Mouse (Mus musculus) kidney, embryonic 15.5 days (tissue): ENCODE measurements around the gene Sp6. TPM values are rescaled to one million over a fixed set of nuclear protein-coding genes. Genes with fewer than 3 reads are reported as not detected.

ENCODE experiments used
- ATAC-seq: fragments of 200-750 bp; cut with Nextera tagmentation; replicated peaks from 2 replicates; pipeline ENCODE4 v1.8.0; 2017; ENCODE audit warnings: moderate TSS enrichment; ENCODE audit not compliant: low FRiP score
- H3K27ac ChIP-seq: fragments of 300-500 bp; sonication (generic); 2 replicates; pipeline ENCODE4 v1.5.1; 2015; ENCODE audit warnings: mild to moderate bottlenecking, inconsistent platforms
- H3K27me3 ChIP-seq: fragments of 300-500 bp; sonication (generic); 2 replicates; pipeline ENCODE4 v1.6.1; 2015; ENCODE audit warnings: inconsistent platforms
- H3K36me3 ChIP-seq: fragments of 300-500 bp; sonication (generic); 2 replicates; pipeline ENCODE4 v1.6.1; 2015; ENCODE audit warnings: inconsistent platforms
- H3K4me1 ChIP-seq: fragments of 300-500 bp; sonication (generic); 2 replicates; pipeline ENCODE4 v1.6.1; 2015; ENCODE audit warnings: inconsistent platforms
- H3K4me2 ChIP-seq: fragments of 300-500 bp; sonication (generic); 2 replicates; pipeline ENCODE4 v1.6.1; 2015; ENCODE audit warnings: moderate library complexity, mild to moderate bottlenecking, inconsistent platforms
- H3K4me3 ChIP-seq: fragments of 300-500 bp; sonication (generic); replicated peaks from 2 replicates; pipeline ENCODE4 v1.5.1; 2015; ENCODE audit warnings: mild to moderate bottlenecking, inconsistent platforms
- H3K9ac ChIP-seq: fragments of 300-500 bp; sonication (generic); 2 replicates; pipeline ENCODE4 v1.6.1; 2015; ENCODE audit warnings: mild to moderate bottlenecking, inconsistent platforms
- H3K9me3 ChIP-seq: fragments of 300-500 bp; sonication (generic); replicated peaks from 2 replicates; pipeline ENCODE4 v1.6.1; 2016; ENCODE audit warnings: inconsistent platforms
- WGBS: fragments of 180-500 bp; shearing (Covaris S2); methylation state at CpG from one replicate; pipeline ENCODE4 v1.1.7; 2015; ENCODE audit warnings: mixed read lengths; 5-methylcytosine and 5-hydroxymethylcytosine counted together
- polyA plus RNA-seq: library from polyadenylated mRNA; unstranded; fragments of >200 nt; fragmentation: Nextera tagmentation; extraction: Ambion mirVana; gene quantifications from 2 replicates; pipeline ENCODE4 v1.2.1, GENCODE M21; 2015

Gene Sp6
- polyA plus RNA-seq, 1 experiment from 2014 or later = 1.5 TPM

- Histone ChIP-seq H3K36me3 (peaks cover 55% of the 10 kb centered on the region), H3K4me2 (peak overlapping the region; percentile 88), H3K9me3 (no peaks in the 10 kb centered on the region), H3K27ac (peak overlapping the region; percentile 63), H3K27me3 (no peaks in the 10 kb centered on the region), H3K4me1 (peaks cover 28% of the 10 kb centered on the region), H3K9ac (peak overlapping the region; percentile 63), H3K4me3 (peak overlapping the region; percentile 63)
- peak; percentile 23 for ATAC-seq
- WGBS = 27% methylated on average over 13 of the region's 13 CpGs
Observed at GRCm38 (mm10) chr11:97050944-97051586, 37.9 kb downstream of the Sp6 start.

GRCm38 (mm10) chr11:97052219-97052646 is 39.0 kb downstream of the Sp6 start:
- peak overlapping the region; percentile 88 for H3K4me2 ChIP-seq
- H3K4me1 ChIP-seq = peaks cover 28% of the 10 kb centered on the region
- no peaks in the 10 kb centered on the region for H3K27me3 ChIP-seq
- peaks cover 59% of the 10 kb centered on the region for H3K36me3 ChIP-seq
- H3K9me3 ChIP-seq = no peaks in the 10 kb centered on the region
- H3K9ac ChIP-seq = peak overlapping the region; percentile 63; the same call in 1 of the 2 replicates
- H3K4me3 ChIP-seq = peak overlapping the region; percentile 63
- 24% methylated on average over 11 of the region's 11 CpGs for WGBS
- no peak for ATAC-seq
- H3K27ac ChIP-seq = no peak overlapping the region

DNA sequence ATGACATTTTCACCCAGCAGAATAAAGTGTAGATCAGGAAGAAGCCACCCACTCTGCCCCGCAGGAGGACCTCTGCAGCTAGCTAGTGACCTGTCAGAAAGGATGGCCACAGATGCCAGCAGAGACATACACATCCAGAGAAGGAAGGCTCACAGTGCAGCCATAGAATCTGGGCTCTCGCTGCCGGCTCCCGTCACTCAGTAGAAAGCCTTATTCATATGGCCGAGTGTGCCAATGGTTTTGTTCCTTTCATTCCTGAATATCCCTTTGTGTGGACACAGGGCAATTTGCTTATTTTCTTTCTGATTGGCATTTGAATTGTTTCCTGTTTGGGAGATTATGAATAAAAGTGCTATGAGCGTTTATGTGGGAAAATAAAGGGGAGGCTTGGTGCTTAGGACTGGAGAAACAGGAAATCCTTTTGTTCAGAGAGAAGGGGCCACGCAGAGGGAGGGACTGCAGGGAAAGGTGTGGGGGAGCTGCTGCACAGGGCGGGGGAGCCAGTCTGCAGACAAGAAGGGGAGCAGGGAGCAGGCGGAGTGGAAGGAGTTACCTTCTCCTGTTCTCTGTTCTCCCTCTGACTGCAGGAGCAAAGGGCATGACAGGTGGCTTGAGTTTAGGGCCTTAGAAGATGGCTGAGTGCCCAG is 50.2 kb downstream of the Sp6 start:
- H3K27ac ChIP-seq = peak overlapping the region; percentile 63
- H3K36me3 ChIP-seq = peaks cover 53% of the 10 kb centered on the region
- H3K4me1 ChIP-seq = peaks cover 6% of the 10 kb centered on the region; the same call in 1 of the 2 replicates
- H3K9ac ChIP-seq = no peak overlapping the region
- ATAC-seq = no peak
- no peak overlapping the region for H3K4me3 ChIP-seq
- no peaks in the 10 kb centered on the region for H3K27me3 ChIP-seq
- 48% methylated on average over 9 of the region's 9 CpGs for WGBS
- no peak overlapping the region for H3K4me2 ChIP-seq
- no peaks in the 10 kb centered on the region for H3K9me3 ChIP-seq

DNA sequence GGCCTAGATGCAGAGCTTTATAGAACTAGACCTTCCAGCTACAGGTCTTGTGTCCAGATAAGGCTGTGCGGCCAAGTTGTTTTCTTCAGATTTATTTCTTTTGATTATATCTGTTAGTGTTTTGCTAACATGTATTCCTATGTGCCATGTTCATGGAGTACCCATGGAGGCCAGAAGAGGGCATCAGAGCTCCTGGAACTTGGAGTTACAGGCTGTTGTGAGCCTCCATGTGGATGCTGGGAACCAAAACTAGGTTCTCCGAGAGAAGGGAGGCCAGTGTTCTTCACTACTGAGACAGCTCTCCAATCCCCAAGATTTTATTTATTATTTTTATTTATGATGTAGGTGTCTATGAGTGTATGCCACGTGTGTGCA is 50.7 kb downstream of the Sp6 start:
- Histone ChIP-seq H3K36me3 (peaks cover 52% of the 10 kb centered on the region), H3K9ac (no peak overlapping the region), H3K27me3 (no peaks in the 10 kb centered on the region), H3K27ac (peak overlapping the region; percentile 49), H3K4me1 (peaks cover 6% of the 10 kb centered on the region; the same call in 1 of the 2 replicates), H3K4me3 (no peak overlapping the region), H3K9me3 (no peaks in the 10 kb centered on the region), H3K4me2 (no peak overlapping the region)
- ATAC-seq = no peak
- 89% methylated on average over 3 of the region's 3 CpGs for WGBS

GRCm38 (mm10) chr11:97065538-97066295 is 52.5 kb downstream of the Sp6 start:
- no peak for ATAC-seq
- 85% methylated on average over 12 of the region's 12 CpGs for WGBS

DNA sequence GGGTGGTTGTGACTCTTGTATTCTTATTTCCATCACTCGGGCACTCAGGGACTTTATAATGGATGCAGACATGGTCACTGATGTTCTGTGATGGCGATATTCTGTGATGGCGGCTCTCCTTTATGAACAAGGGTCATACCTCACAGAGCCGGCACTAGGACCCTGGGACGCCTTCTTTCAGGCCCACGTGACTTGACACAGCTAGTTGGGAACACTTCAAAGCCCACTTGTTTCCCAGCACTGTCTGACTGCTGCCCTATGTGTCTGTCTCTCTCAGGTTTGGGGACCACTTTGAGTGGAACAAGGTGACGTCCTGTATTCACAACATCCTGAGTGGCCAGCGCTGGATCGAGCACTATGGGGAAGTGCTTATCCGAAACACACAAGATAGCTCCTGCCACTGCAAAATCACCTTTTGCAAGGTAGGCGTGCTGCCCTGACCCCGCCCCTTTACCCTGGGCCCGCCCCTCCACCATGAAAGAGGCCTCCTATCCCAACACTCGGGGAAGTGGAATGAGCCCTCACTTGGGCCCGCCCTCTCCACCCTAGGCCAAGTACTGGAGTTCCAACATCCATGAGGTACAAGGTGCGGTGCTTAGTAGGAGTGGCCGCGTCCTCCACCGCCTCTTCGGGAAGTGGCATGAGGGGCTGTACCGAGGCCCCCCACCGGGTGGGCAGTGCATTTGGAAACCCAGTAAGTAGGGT is 53.6 kb downstream of the Sp6 start:
- Histone ChIP-seq H3K4me3 (no peak overlapping the region), H3K4me1 (peaks cover 6% of the 10 kb centered on the region; the same call in 1 of the 2 replicates), H3K27me3 (no peaks in the 10 kb centered on the region), H3K9ac (no peak overlapping the region), H3K27ac (no peak overlapping the region), H3K36me3 (peaks cover 27% of the 10 kb centered on the region), H3K4me2 (no peak overlapping the region), H3K9me3 (no peaks in the 10 kb centered on the region)
- no peak for ATAC-seq
- WGBS = 48% methylated on average over 22 of the region's 22 CpGs

More at GRCm38 (mm10) chr11:97065538-97066295, 52.5 kb downstream of the Sp6 start:
- Histone ChIP-seq H3K4me3 (no peak overlapping the region), H3K4me1 (peaks cover 6% of the 10 kb centered on the region; the same call in 1 of the 2 replicates), H3K27me3 (no peaks in the 10 kb centered on the region), H3K36me3 (peaks cover 37% of the 10 kb centered on the region), H3K9ac (no peak overlapping the region), H3K4me2 (no peak overlapping the region), H3K9me3 (no peaks in the 10 kb centered on the region), H3K27ac (no peak overlapping the region)

- ATAC-seq = no peak
Observed at GRCm38 (mm10) chr11:97069333-97069732, 56.1 kb downstream of the Sp6 start.

GRCm38 (mm10) chr11:97069770-97070169 is 56.6 kb downstream of the Sp6 start:
- Histone ChIP-seq H3K4me3 (no peak overlapping the region), H3K4me2 (no peak overlapping the region), H3K27ac (no peak overlapping the region), H3K27me3 (no peaks in the 10 kb centered on the region), H3K4me1 (no peaks in the 10 kb centered on the region), H3K9ac (no peak overlapping the region), H3K9me3 (no peaks in the 10 kb centered on the region), H3K36me3 (peaks cover 22% of the 10 kb centered on the region)
- no peak for ATAC-seq
- WGBS = 85% methylated on average over 2 of the region's 2 CpGs

More at GRCm38 (mm10) chr11:97069333-97069732, 56.1 kb downstream of the Sp6 start:
- peaks cover 23% of the 10 kb centered on the region for H3K36me3 ChIP-seq
- H3K27me3 ChIP-seq = no peaks in the 10 kb centered on the region
- H3K4me2 ChIP-seq = no peak overlapping the region
- H3K9ac ChIP-seq = no peak overlapping the region
- H3K27ac ChIP-seq = no peak overlapping the region
- no peaks in the 10 kb centered on the region for H3K4me1 ChIP-seq
- 58% methylated on average over 1 of the region's 1 CpGs for WGBS
- H3K4me3 ChIP-seq = no peak overlapping the region
- H3K9me3 ChIP-seq = no peaks in the 10 kb centered on the region

GRCm38 (mm10) chr11:97071129-97071528 is 57.9 kb downstream of the Sp6 start:
- H3K27me3 ChIP-seq = no peaks in the 10 kb centered on the region
- no peak overlapping the region for H3K27ac ChIP-seq
- ATAC-seq = no peak
- H3K4me1 ChIP-seq = no peaks in the 10 kb centered on the region
- peaks cover 16% of the 10 kb centered on the region for H3K36me3 ChIP-seq
- WGBS = 46% methylated on average over 1 of the region's 1 CpGs
- no peak overlapping the region for H3K4me2 ChIP-seq
- no peak overlapping the region for H3K4me3 ChIP-seq
- no peak overlapping the region for H3K9ac ChIP-seq
- H3K9me3 ChIP-seq = no peaks in the 10 kb centered on the region

DNA sequence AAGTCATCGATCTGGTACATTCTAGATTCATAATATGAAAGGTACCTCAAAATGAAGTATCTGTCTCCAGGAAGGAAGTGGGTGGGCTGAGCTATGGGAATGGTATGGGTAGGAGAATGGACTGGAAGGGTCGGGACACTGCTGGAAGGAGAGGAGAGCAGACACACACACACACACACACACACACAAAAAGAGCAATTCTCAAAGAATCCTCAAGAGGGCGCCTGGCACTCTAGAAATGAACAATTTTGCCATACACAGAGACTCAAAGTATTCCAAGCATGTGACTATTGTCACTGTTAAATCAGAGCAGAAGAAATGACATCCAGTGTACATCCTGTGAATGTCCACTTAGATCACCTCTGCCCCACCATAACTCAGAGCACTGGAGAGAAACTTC is 59.3 kb downstream of the Sp6 start:
- Histone ChIP-seq H3K27me3 (no peaks in the 10 kb centered on the region), H3K9ac (no peak overlapping the region), H3K36me3 (peaks cover 8% of the 10 kb centered on the region), H3K27ac (no peak overlapping the region), H3K4me1 (no peaks in the 10 kb centered on the region), H3K4me2 (no peak overlapping the region), H3K4me3 (no peak overlapping the region), H3K9me3 (no peaks in the 10 kb centered on the region)
- 25% methylated on average over 3 of the region's 3 CpGs for WGBS
- no peak for ATAC-seq

DNA sequence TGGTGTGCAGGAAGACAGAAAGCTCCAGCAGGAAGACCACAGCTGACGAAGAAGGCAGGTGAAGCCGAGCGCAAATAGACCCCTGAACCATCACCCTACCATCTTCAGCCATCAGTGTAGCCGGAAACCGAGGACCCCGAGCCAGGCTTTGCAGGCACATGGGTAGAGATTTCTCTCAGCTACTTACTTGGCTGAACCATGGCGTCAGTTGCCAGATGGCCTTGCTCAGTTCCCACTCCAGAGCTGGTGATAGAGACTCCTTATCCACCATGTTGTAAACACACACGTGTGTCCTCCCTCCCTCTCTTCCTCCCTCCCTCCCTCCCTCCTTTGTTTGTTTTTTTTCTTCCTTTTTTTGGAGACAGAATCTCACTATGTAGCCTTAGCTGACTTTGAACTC is 61.0 kb downstream of the Sp6 start:
- 66% methylated on average over 8 of the region's 8 CpGs for WGBS

More for the DNA sequence above, 61.0 kb downstream of the Sp6 start:
- no peaks in the 10 kb centered on the region for H3K27me3 ChIP-seq
- no peak overlapping the region for H3K4me3 ChIP-seq
- H3K9me3 ChIP-seq = no peaks in the 10 kb centered on the region
- H3K9ac ChIP-seq = no peak overlapping the region
- no peaks in the 10 kb centered on the region for H3K36me3 ChIP-seq
- no peaks in the 10 kb centered on the region for H3K4me1 ChIP-seq
- no peak overlapping the region for H3K27ac ChIP-seq
- H3K4me2 ChIP-seq = no peak overlapping the region
- no peak for ATAC-seq
